Mouse (Mus musculus) v-Abl transformed pro-B cells (cell line): Measurements from ENCODE around the gene Gse1.

Experiments
- in situ Hi-C, 2 experiments: fragments of 400-800 bp; cut with MboI; formaldehyde crosslinking; loops; one replicate each; pipeline ENCODE4 v1.15.1; 2025; ENCODE audit not compliant: unreplicated experiment in 2 of 2

The Gse1 gene

GRCm38 (mm10) chr8:120293421-120294357 is 65.4 kb downstream of the Gse1 start:
- in situ Hi-C loops = loop anchor here in 1 of 2 experiments (5.0 kb wide), 1 partner anchor 319 kb away; no protein-coding TSS in a partner anchor

- in situ Hi-C loops = loop anchor here in 1 of 2 experiments (5.0 kb wide), 1 partner anchor 317 kb away; no protein-coding TSS in a partner anchor
These were observed 67.0 kb downstream of the Gse1 start for GRCm38 (mm10) chr8:120294982-120295870.

DNA sequence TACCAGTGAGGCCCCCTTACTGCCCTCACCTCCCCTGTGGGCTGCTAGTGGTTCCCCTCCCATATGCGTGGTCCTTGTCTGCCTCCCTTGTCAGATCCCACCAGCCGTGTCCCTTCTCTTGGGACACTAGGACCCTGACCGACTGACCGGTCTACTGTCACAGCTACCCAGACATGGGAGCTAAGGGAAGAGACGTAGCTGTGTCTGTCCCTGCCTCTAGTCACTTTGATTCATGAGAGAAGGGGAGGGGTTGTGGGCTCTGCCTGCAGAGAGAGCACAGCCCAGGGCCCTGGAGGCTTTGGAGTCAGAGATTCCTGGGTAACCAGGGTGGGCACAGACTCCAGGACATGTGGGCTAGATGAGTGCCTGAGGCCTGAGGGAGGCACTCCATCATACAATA is 68.7 kb downstream of the Gse1 start:
- in situ Hi-C loops = no loop called here

DNA sequence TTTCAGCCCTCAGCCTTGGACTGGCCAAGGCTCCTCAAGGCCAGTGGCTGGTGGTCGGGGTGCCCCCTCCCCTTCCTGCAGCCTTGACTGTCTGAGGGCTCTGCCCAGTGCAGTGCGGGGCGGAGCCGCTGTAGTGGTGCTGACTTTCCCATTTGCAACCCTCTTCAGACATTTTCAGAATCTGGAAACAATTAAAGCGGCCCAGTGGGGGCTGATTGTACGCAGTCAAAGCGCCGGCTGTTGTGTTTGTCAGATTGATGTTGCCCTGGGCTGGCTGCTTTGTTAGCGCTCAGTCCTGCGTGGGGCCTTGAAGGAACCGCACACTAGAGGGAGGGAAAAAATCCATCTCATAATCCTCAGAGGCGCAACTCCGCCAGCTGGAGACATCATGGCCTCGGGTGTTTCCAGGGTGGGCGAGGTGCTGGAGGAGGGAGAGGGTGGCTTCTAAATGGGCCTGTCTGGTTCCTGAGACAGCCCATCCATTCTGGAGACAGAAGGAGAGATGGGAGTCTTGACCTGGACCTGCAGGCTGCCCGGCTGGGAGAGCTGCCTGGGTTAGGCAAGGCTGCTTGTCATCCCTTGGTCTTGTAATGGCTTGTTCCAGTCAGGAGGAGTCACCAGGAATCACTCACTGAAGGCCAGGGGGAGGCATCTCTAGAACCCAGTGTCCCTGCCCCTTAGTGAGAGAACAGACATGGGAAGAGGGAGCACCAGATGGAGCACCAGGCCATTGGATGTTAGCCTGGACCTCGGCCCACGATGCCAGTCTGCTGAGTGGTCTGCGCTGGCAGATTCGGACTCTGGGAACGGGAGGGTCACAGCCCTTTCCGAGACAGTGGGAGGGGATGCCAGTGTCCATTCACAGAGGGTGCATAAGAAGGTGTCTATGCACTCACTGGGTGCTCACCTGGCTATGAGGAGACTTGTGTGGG is 70.6 kb downstream of the Gse1 start:
- in situ Hi-C loops = no loop called here

DNA sequence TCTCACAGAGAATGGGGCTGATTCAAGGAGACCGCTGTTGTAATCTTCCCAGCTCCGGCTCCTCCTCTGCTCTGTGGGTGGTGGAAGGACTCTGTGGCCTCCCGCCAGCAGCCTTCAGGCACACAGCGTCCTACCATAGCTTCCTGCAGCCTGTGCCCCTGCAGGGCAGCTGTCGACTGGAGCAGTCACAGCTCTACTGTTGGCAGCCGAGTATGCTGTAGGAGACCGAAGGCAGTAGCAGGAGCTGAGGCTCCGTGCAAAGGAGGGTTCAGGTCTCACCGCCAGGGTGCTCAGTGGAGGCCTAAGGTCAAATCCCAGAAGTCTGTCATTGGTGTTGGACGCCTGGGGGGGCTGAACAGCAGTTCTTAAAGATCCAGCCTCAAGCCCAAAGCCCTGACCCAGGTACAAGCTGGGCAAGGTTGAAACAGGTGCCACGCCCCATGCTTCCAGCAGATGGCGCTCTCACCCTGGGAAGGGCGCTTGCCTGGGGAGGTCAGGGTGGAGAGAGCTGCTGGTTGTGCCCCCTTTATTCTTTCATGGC is 72.4 kb downstream of the Gse1 start:
- in situ Hi-C loops = no loop called here

GRCm38 (mm10) chr8:120302941-120303675 is 74.9 kb downstream of the Gse1 start:
- in situ Hi-C loops = no loop called here

GRCm38 (mm10) chr8:120304097-120304496 is 75.8 kb downstream of the Gse1 start:
- in situ Hi-C loops = no loop called here

DNA sequence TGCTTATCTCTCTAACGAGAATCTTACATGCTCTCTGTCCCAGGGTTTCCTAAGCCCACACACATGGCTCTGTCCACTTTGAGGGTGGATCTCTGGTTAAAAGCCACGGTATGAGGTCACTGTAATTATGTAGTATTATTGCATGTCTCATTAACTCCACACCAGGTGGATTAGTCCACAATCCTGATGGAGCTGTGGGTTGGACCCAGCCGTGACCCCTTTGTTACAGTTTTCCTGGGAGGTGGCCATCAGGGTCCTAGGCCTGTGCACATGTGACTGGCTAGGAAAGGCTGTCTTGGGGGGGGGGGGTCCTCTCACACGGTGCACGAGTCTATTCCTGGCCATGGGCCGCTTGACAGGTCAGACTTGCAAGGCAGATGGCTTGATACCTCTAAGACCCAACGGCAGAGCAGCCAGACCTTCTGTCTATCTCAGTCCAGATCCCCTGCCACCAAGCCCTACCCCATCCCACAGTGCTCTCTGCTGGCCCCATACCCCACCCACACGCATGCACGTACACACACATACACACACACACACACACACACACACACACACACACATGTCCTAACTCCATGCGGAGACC is 77.6 kb downstream of the Gse1 start:
- in situ Hi-C loops = no loop called here

DNA sequence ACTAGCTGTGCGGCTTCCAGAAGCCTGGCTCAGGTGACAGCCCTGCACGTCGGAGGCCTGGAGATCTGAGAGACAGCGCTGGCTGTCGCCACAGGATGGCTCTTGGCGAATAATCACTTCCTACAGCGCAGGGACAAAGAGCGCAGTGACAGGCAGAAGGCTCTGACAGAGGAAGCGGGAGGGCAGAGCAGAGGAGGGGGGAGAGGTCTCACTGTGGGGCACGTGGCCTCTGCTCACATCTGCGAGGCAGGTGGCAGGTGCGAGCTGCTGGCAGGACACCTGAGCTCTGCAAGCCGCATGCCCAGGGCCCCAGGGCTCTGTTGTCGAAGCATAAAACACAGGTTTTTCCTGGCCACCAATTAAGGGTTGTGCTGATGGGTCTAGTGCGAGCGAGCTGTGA is 78.8 kb downstream of the Gse1 start:
- in situ Hi-C loops = no loop called here

DNA sequence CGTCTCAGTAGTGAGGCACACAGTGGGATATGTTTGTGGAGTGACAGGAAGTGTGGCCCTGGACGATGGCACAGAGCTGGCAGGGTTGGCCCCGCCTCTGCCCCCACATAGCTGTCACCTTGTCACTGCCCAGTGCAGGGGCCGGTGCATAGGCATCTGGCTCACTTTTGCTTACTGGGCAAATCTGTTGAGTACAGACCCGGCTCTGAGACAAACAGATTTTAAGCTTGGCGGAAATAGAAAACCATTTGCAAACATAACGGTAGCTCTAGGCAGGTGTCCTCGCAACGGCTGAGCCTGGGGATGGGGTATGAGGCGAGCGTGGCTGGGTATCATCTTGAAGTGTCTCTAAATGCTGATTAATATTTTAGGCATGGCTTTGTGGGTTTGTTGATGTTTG is 79.3 kb downstream of the Gse1 start:
- in situ Hi-C loops = no loop called here

- in situ Hi-C loops = no loop called here
These were observed 79.9 kb downstream of the Gse1 start for GRCm38 (mm10) chr8:120308131-120308530.

DNA sequence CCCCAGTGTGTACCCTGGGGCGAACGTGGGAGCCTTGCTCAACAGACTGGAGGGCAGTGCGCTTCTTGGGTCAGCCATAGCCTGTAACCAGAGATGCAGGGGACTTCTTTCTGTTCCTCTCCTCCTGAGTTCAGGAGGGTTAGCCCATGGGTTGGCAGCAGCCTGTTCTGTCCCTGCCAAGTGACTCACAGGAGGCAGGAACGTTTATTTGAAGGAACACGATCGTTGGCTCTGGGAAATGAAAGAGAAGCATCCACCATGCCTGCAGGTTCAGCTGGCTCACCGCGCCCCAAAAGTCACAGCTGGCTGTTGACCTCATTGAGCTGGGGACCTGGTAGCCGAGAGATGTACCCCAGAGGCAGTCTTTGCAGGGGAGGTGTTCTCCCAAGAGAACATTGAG is 80.3 kb downstream of the Gse1 start:
- in situ Hi-C loops = no loop called here

DNA sequence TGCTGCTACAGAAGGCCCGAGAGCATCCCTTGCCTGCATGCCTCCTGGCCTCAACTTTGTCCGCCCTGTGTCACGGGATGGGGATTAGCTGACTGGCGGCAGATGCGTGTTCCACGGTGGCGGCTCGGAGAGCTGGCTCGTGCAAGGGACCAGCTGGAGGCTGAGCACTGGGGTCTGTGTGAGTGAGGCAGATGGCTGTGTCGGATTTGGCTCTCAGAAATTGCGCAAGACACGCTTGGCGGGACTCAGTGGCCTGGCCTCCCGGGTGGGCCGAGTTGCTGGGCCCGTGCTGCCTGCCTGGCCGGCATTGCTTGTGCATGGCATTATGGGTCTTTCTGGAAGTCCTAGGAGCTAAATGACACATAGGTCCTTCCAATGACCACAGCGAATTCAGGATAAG is 81.1 kb downstream of the Gse1 start:
- in situ Hi-C loops = no loop called here

DNA sequence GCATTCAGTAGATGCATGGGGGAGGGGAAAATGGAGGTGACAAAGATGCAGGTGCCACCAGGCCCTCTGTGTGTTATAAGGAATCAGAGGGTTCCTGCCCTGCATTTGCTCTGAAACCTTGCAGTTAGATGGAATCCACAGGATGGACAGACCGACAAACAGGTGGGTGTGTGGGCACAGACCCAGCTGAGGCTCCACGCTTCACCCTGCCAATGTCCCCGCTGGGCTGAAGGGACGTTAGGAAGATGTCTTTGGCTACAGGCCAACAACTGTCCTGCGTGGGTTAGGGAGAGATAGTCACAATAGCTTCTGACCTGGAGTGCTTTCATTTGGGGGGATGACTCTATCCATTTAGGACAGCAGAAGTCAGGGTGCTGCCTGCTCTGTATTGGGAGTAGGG is 81.8 kb downstream of the Gse1 start:
- in situ Hi-C loops = no loop called here

DNA sequence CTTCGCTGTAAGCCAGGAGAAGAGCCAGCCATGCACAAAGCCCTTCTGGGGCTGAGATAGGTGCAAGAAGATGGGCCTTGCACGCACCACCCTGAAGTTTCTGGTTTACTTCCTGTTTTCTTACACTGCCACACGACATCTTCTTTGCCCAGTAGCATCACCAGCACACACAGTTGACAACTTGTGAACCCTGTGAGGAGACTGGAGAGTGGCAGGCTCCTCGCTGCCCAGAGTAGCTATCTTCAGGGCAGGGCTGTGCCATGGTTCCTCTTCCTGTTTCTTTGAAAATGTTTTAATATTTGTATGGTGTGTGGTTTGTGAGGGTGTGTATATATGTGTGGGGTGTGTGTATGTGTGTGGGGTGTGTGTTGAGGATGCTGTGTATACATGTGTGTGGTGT is 84.2 kb downstream of the Gse1 start:
- in situ Hi-C loops = no loop called here

DNA sequence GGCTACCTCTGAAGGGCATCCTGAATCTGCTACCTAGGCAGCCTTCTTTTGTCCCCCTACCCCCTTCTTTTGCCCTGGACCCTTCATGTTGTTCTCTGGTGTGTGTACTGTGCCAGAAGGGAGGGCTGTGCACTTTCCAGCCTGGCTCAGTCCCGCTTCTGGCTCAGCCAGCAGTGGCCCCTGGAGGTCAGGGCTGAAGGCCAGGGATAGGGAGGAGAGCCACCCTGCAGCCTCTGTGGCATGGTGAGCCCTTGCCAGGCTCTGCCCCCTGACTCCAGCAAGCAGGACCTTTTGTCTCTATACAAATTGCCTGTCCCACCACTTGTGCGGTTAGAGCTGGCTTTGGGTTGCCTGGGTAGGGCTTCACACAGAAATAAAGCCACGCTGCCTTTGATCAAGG is 85.4 kb downstream of the Gse1 start:
- in situ Hi-C loops = no loop called here

GRCm38 (mm10) chr8:120314932-120315331 is 86.7 kb downstream of the Gse1 start:
- in situ Hi-C loops = no loop called here

DNA sequence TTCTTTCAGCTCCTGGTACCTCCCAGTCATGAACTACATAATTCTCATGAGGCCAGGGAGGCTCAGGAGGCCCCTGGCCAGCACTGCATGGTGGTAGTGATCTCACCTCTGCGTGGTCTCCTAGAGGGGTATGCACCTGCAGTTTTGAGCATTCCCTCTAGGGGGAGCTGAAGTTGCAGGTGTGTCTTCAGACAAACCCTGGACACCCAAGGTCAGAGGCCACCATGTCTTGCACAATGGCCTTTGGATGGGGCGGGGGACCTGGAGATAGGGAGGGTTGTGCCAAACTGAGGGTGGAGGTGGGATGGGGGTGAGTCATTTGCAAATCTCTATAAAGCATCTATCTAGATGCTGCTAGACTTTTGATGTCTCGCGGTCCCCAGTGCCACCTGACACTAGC is 87.4 kb downstream of the Gse1 start:
- in situ Hi-C loops = no loop called here

- in situ Hi-C loops = no loop called here
These were observed 88.5 kb downstream of the Gse1 start for GRCm38 (mm10) chr8:120316707-120317106.
